Mouse (Mus musculus) testis, adult 2 months (tissue): ENCODE measurements around the gene N4bp2l1. TPM values are rescaled to one million over a fixed set of nuclear protein-coding genes. Genes with fewer than 3 reads are reported as not detected.

Experiments used
- H3K27ac ChIP-seq: fragments of 200-500 bp; 2 replicates; pipeline ENCODE4 v1.5.1; 2012; ENCODE audit warnings: low read depth, low read length; ENCODE audit not compliant: control insufficient read depth, insufficient read depth
- H3K27me3 ChIP-seq: fragments of 200-500 bp; 2 replicates; pipeline ENCODE4 v1.6.1; 2012; ENCODE audit warnings: mild to moderate bottlenecking, low read length, moderate library complexity; ENCODE audit not compliant: control insufficient read depth, insufficient read depth
- H3K36me3 ChIP-seq: fragments of 200-500 bp; 2 replicates; pipeline ENCODE4 v1.6.1; 2012; ENCODE audit warnings: mild to moderate bottlenecking, low read length; ENCODE audit not compliant: control insufficient read depth, insufficient read depth
- H3K4me1 ChIP-seq: fragments of 200-500 bp; 2 replicates; pipeline ENCODE4 v1.6.1; 2012; ENCODE audit warnings: low read length; ENCODE audit not compliant: control insufficient read depth, insufficient read depth
- H3K4me3 ChIP-seq: fragments of 200-500 bp; 2 replicates; pipeline ENCODE4 v1.5.1; 2012; ENCODE audit warnings: low read depth, mild to moderate bottlenecking, low read length, moderate library complexity, mixed read lengths; ENCODE audit not compliant: control insufficient read depth
- CTCF ChIP-seq: fragments of 200-500 bp; IDR thresholded peaks from 2 replicates; pipeline ENCODE4 v1.5.1; 2012; ENCODE audit warnings: low read depth, mild to moderate bottlenecking, inconsistent platforms, low read length, moderate library complexity; ENCODE audit not compliant: control insufficient read depth, insufficient read depth, insufficient replicate concordance
- POLR2A ChIP-seq: fragments of 200-500 bp; IDR thresholded peaks from 2 replicates; pipeline ENCODE4 v1.6.1; 2012; ENCODE audit warnings: low read depth, mild to moderate bottlenecking, inconsistent platforms, low read length, moderate library complexity; ENCODE audit not compliant: control insufficient read depth
- polyA plus RNA-seq: library from polyadenylated mRNA; depleted of rRNA; stranded (reverse); fragments of >200 nt; gene quantifications from 2 replicates; pipeline ENCODE4 v1.2.3, GENCODE M21; 2012

Gene N4bp2l1
- polyA plus RNA-seq, 1 experiment: 12.8 TPM

DNA sequence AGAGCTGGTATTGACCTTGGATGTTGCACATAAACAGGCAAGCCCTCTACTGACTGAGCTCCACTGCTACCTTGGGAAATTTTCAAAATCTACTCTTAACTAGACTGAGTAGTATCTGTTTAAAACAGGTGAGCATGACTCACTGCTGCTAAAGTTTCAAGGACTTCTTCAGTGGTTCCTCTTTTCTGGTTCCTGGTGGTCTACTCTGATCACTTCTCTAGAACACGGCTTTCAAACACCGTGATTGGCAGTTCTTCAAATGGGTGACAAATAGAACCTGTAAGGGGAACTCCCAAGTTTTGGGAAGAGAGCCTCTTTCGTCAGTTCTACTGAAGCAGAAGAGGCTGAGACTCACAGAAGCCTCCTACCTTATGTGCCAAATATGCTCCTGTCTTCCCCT lies 24.6 kb upstream of the N4bp2l1 start:
- TF ChIP-seq POLR2A: no peak
- no peak for TF ChIP-seq CTCF
- Histone ChIP-seq H3K36me3 (no peaks in the 10 kb centered on the region), H3K4me3 (no peak overlapping the region), H3K27me3 (no peaks in the 10 kb centered on the region), H3K27ac (no peak overlapping the region), H3K4me1 (no peaks in the 10 kb centered on the region)

DNA sequence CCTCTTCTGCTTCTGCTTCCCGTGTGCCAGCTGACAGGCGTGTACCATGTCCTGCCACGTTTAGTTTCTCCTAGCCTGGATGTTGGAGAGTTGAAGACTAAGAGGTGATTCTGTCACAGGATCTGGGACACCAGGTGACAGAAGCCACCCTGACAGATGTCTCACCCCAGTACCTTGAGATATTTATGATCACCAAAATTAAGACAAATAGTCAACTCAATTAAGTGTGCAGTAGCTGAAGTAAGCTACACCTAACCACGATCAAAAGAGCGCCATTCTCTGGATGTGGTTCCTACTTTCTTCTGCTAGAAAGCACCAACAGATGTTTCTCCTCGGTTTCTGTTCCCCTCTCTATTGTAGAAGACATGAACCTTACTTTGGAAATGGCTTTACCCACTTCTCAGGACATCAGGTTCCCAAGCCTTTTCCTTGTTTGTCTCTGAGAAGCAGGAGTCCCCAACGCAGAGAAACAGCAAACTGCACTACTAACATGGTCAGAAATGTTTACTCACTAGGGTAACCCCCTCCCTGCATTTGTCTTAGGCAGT lies 23.7 kb upstream of the N4bp2l1 start:
- no peak overlapping the region for H3K4me3 ChIP-seq
- H3K4me1 ChIP-seq: no peaks in the 10 kb centered on the region
- no peaks in the 10 kb centered on the region for H3K27me3 ChIP-seq
- no peak for TF ChIP-seq POLR2A
- TF ChIP-seq CTCF: no peak
- H3K36me3 ChIP-seq: no peaks in the 10 kb centered on the region
- H3K27ac ChIP-seq: no peak overlapping the region

DNA sequence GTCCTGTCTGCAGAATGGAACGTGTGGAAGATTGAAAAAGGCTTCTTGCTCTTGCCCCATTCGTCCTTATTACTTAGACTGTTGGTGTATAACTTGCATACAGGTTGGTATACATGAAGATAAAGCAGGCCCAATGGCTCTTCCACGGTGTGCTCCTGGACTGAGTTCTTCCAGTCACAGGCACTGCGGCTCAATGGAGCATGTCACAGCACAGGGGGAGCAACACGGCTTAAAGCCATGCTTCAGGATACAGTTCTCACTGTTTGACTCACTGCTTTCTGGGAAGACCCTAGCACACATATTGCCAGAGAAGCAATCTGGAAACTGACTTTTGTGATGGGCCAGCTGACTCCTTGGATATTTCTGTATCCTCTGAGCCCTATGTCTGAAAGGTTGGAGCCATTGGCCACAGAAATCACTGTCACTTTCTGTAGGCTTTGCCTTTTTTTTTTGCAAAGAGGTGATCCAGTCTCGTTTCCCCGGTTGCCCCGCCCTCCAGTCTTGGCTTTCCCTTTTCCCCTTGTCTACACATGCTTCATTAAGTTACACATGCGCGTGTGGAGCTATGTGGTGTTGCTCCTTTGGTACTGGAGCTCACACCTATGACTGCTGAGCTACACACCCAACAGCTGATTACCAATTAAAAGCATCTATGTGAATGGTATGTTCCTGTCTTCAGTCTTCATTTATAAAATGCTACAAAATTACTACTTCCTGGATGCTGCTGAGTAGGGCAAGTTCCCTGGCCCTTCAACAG lies 21.8 kb upstream of the N4bp2l1 start:
- Histone ChIP-seq H3K27ac (no peak overlapping the region), H3K4me3 (no peak overlapping the region), H3K27me3 (no peaks in the 10 kb centered on the region), H3K4me1 (no peaks in the 10 kb centered on the region), H3K36me3 (no peaks in the 10 kb centered on the region)
- no peak for TF ChIP-seq POLR2A

- no peaks in the 10 kb centered on the region for H3K4me1 ChIP-seq
- H3K27ac ChIP-seq: no peak overlapping the region
- no peaks in the 10 kb centered on the region for H3K36me3 ChIP-seq
- H3K27me3 ChIP-seq: no peaks in the 10 kb centered on the region
- H3K4me3 ChIP-seq: no peak overlapping the region
- no peak for TF ChIP-seq POLR2A
- no peak for TF ChIP-seq CTCF
These were observed 19.7 kb upstream of the N4bp2l1 start for GRCm38 (mm10) chr5:150616731-150617130.

- TF ChIP-seq POLR2A (no peak), CTCF (no peak)
- Histone ChIP-seq H3K36me3 (no peaks in the 10 kb centered on the region), H3K4me3 (no peak overlapping the region), H3K27ac (no peak overlapping the region), H3K4me1 (no peaks in the 10 kb centered on the region), H3K27me3 (no peaks in the 10 kb centered on the region)
These were observed 19.2 kb upstream of the N4bp2l1 start for GRCm38 (mm10) chr5:150616216-150616615.

- Histone ChIP-seq H3K27me3 (no peaks in the 10 kb centered on the region), H3K4me1 (no peaks in the 10 kb centered on the region), H3K36me3 (no peaks in the 10 kb centered on the region), H3K27ac (no peak overlapping the region), H3K4me3 (no peak overlapping the region)
- TF ChIP-seq CTCF (no peak), POLR2A (no peak)
These were observed 17.1 kb upstream of the N4bp2l1 start for GRCm38 (mm10) chr5:150614054-150614453.

DNA sequence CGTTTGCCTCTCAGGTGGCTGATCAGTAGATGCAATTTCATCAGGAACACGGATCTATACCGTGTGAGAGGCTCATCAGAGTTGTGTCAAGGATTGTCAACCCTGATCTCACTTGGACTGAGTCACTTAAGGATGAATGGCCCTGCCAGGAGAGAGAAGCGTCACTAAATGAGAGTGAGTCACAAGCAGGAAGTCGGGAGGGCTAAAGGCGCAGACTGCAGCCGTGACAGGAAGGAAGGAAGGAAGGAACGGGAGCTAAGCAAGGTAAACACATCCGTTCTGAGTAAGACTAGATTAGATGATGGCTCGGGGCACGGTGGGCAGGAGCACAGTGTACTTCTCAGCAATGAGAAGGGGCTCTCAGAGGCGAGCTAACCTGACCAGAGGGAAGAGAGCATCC lies 14.7 kb upstream of the N4bp2l1 start:
- H3K27ac ChIP-seq: no peak overlapping the region
- H3K4me1 ChIP-seq: no peaks in the 10 kb centered on the region
- no peak overlapping the region for H3K4me3 ChIP-seq
- no peaks in the 10 kb centered on the region for H3K27me3 ChIP-seq
- no peaks in the 10 kb centered on the region for H3K36me3 ChIP-seq
- no peak for TF ChIP-seq POLR2A
- TF ChIP-seq CTCF: no peak
